In the genomic region with DNA sequence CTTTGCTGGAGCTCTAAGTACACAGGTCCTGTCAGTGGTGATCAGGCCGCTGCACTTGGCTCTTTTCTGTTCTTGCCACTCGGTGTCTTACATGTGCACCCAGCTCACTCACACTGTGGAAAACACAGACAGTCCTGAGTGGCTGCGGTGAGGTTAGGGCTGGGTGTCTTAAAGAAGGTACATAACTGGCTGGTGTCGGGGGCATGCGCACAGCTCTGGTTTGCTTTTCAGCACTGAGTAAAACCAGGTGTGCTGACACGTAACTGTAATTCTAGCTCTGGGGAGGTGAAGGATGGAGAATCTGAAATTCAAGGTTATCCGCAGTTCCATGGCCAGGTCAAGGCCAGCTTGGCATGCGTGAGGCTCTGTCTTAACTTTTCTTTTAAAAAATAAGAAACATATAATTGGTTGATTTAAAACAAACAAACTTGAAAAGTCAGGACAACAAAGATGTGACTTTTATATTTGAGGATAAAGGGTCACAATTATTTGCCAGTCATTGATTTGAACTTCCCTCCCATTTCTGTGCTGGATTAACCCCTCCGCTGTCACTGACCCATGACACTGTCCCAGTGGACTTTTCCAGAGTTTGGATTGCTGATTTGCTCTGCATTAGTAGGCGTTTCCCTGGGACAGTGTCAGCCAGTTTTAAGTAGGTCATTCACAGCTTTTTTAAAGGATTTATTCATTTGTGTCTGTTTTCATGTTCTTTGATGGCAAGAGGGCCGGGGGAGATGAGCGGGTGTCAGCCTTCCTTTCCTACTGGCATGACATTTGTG, we compare ENCODE assay signal across 27 mouse cellular contexts.
DNase-seq lines count a peak whose midpoint lies in the region; ATAC-seq and TF ChIP-seq lines count a peak whose summit lies in the region.
"Had no signal": no experiment of that assay in that cellular context is flagged by ENCODE, and none has a peak within 500 bp of the region (broad histone marks: within the 10 kb centered on the region; RNA-seq: fewer than 3 reads in every experiment).

No protein-coding gene starts in this region.

- H3K4me1 ChIP-seq in liver, adult 2 months (ENCODE audit: control insufficient read depth, insufficient read depth, low read length) = peaks cover 24% of the 10 kb centered on the region
- H3K4me1 ChIP-seq in liver, embryonic 11.5 days (replicated peaks; ENCODE audit: control insufficient read depth, insufficient read depth, low read length) = no peaks in the 10 kb centered on the region; the same call in 1 of the 2 replicates
- H3K4me1 ChIP-seq in kidney, embryonic 15.5 days = peaks cover 40% of the 10 kb centered on the region
- peaks cover 36% of the 10 kb centered on the region for H3K4me1 ChIP-seq in limb, embryonic 12.5 days (replicated peaks)
- peaks cover 20% of the 10 kb centered on the region for H3K4me1 ChIP-seq in midbrain, embryonic 13.5 days (replicated peaks)
- H3K4me1 ChIP-seq: liver, embryonic 15.5 days had no signal

- H3K36me3 ChIP-seq in liver, adult 2 months (ENCODE audit: control insufficient read depth, insufficient read depth, low read length) = no peaks in the 10 kb centered on the region
- H3K36me3 ChIP-seq in liver, embryonic 11.5 days (ENCODE audit: control insufficient read depth, insufficient read depth, low read length) = no peaks in the 10 kb centered on the region
- no peaks in the 10 kb centered on the region for H3K36me3 ChIP-seq in kidney, embryonic 15.5 days
- no peaks in the 10 kb centered on the region for H3K36me3 ChIP-seq in limb, embryonic 12.5 days
- H3K36me3 ChIP-seq in midbrain, embryonic 13.5 days = no peaks in the 10 kb centered on the region
- H3K36me3 ChIP-seq: heart, embryonic 10.5 days; liver, embryonic 15.5 days; midbrain, embryonic 15.5 days; neural tube, embryonic 13.5 days had no signal

- no peak for TF ChIP-seq CTCF in liver, adult 2 months (IDR thresholded peaks at IDR 0.05; ENCODE audit: low read depth, low read length)

- peak overlapping the region; percentile 75 for H3K27ac ChIP-seq in liver, adult 2 months (replicated peaks; ENCODE audit: insufficient read depth, low read depth, low read length)
- no peak overlapping the region for H3K27ac ChIP-seq in liver, embryonic 11.5 days (ENCODE audit: low read depth, low read length)
- peak overlapping the region; percentile 51; the same call in 1 of the 2 replicates for H3K27ac ChIP-seq in kidney, embryonic 15.5 days
- peak overlapping the region; percentile 69; the same call in 1 of the 2 replicates for H3K27ac ChIP-seq in limb, embryonic 12.5 days
- H3K27ac ChIP-seq in midbrain, embryonic 13.5 days = no peak overlapping the region
- H3K27ac ChIP-seq: forebrain, embryonic 13.5 days; gastrocnemius, adult 2 months; heart, embryonic 10.5 days; left cerebral cortex, adult 2 months; liver, embryonic 15.5 days; midbrain, embryonic 15.5 days; neural tube, embryonic 13.5 days had no signal

- no peak overlapping the region for H3K4me2 ChIP-seq in liver, embryonic 11.5 days
- no peak overlapping the region for H3K4me2 ChIP-seq in kidney, embryonic 15.5 days
- no peak overlapping the region for H3K4me2 ChIP-seq in limb, embryonic 12.5 days
- no peak overlapping the region for H3K4me2 ChIP-seq in midbrain, embryonic 13.5 days (replicated peaks)
- H3K4me2 ChIP-seq: forebrain, embryonic 13.5 days; liver, embryonic 15.5 days; midbrain, embryonic 15.5 days; neural tube, embryonic 13.5 days had no signal

- no peaks in the 10 kb centered on the region for H3K9me3 ChIP-seq in liver, embryonic 11.5 days (ENCODE audit: control insufficient read depth, low read length)
- no peaks in the 10 kb centered on the region for H3K9me3 ChIP-seq in kidney, embryonic 15.5 days (replicated peaks)
- H3K9me3 ChIP-seq in limb, embryonic 12.5 days = no peaks in the 10 kb centered on the region
- H3K9me3 ChIP-seq in midbrain, embryonic 13.5 days = no peaks in the 10 kb centered on the region
- H3K9me3 ChIP-seq: forebrain, embryonic 13.5 days; G1E; heart, embryonic 10.5 days; liver, embryonic 15.5 days; midbrain, embryonic 15.5 days; neural tube, embryonic 13.5 days had no signal

- H3K27me3 ChIP-seq in liver, adult 2 months (ENCODE audit: control insufficient read depth, insufficient read depth, low read length) = no peaks in the 10 kb centered on the region
- H3K27me3 ChIP-seq in liver, embryonic 11.5 days (replicated peaks; ENCODE audit: control insufficient read depth, insufficient read depth, low read length) = no peaks in the 10 kb centered on the region
- H3K27me3 ChIP-seq in kidney, embryonic 15.5 days = no peaks in the 10 kb centered on the region
- no peaks in the 10 kb centered on the region for H3K27me3 ChIP-seq in limb, embryonic 12.5 days
- no peaks in the 10 kb centered on the region for H3K27me3 ChIP-seq in midbrain, embryonic 13.5 days
- H3K27me3 ChIP-seq: CH12.LX; forebrain, embryonic 13.5 days; liver, embryonic 15.5 days; midbrain, embryonic 15.5 days; neural tube, embryonic 13.5 days had no signal

- no peak overlapping the region for H3K4me3 ChIP-seq in liver, adult 2 months (ENCODE audit: insufficient read depth, low read depth, low read length)
- H3K4me3 ChIP-seq in liver, embryonic 11.5 days (ENCODE audit: low read depth, low read length) = no peak overlapping the region
- H3K4me3 ChIP-seq in kidney, embryonic 15.5 days (replicated peaks) = no peak overlapping the region
- H3K4me3 ChIP-seq in limb, embryonic 12.5 days (replicated peaks) = no peak overlapping the region
- H3K4me3 ChIP-seq in midbrain, embryonic 13.5 days (replicated peaks) = no peak overlapping the region
- H3K4me3 ChIP-seq: forebrain, embryonic 13.5 days; gastrocnemius, adult 2 months; heart, embryonic 10.5 days; left cerebral cortex, adult 2 months; liver, embryonic 15.5 days; midbrain, embryonic 15.5 days; myocyte; neural tube, embryonic 13.5 days had no signal

- H3K79me2 ChIP-seq in liver, adult 2 months (ENCODE audit: control insufficient read depth, insufficient read depth, low read length) = no peaks in the 10 kb centered on the region

- peak overlapping the region; percentile 2; the same call in 1 of the 2 replicates for H3K9ac ChIP-seq in liver, adult 2 months (ENCODE audit: low read depth, low read length)
- no peak overlapping the region for H3K9ac ChIP-seq in liver, embryonic 11.5 days (ENCODE audit: low read depth, low read length)
- no peak overlapping the region for H3K9ac ChIP-seq in kidney, embryonic 15.5 days
- H3K9ac ChIP-seq in limb, embryonic 12.5 days (replicated peaks) = no peak overlapping the region
- no peak overlapping the region for H3K9ac ChIP-seq in midbrain, embryonic 13.5 days (replicated peaks)
- H3K9ac ChIP-seq: forebrain, embryonic 13.5 days; liver, embryonic 15.5 days; midbrain, embryonic 15.5 days; neural tube, embryonic 13.5 days had no signal

- no peak for TF ChIP-seq POLR2A in liver, adult 2 months (IDR thresholded peaks at IDR 0.05; ENCODE audit: extremely low read depth, insufficient read depth, low read length)

- no peak for ATAC-seq in liver, embryonic 11.5 days (replicated peaks; ENCODE audit: low FRiP score)
- ATAC-seq in kidney, embryonic 15.5 days (replicated peaks; ENCODE audit: low FRiP score) = 0 out of 2 replicates have a peak, but pooled peaks have one; percentile 42
- 0 out of 2 replicates have a peak, but pooled peaks have one; percentile 20 for ATAC-seq in limb, embryonic 12.5 days (ENCODE audit: insufficient number of reproducible peaks, insufficient read depth, low FRiP score, low TSS enrichment, low read depth)
- ATAC-seq in midbrain, embryonic 13.5 days = no peak
- ATAC-seq: forebrain, embryonic 13.5 days; hindbrain, embryonic 16.5 days; intestine, embryonic 16.5 days; midbrain, embryonic 15.5 days had no signal

- 32% methylated on average over 12 of the region's 12 CpGs for WGBS in liver, adult 2 months
- 82% methylated on average over 12 of the region's 12 CpGs for WGBS in liver, embryonic 11.5 days
- WGBS in kidney, embryonic 15.5 days = 61% methylated on average over 12 of the region's 12 CpGs
- WGBS in limb, embryonic 12.5 days = 56% methylated on average over 12 of the region's 12 CpGs
- WGBS in midbrain, embryonic 13.5 days = 77% methylated on average over 12 of the region's 12 CpGs

- DNase-seq in kidney, adult 11 months = peak; percentile 53
- no peak for DNase-seq in kidney, postnatal 4 days
- DNase-seq in liver, adult 2 months (ENCODE audit: extremely low read depth, low read depth, low spot score) = peak; percentile 97
- DNase-seq in liver, embryonic 11.5 days (ENCODE audit: low spot score) = no peak
- no peak for DNase-seq in layer of hippocampus, adult 11-12 months (ENCODE audit: low spot score)
- DNase-seq: adrenal gland, adult 2 months; cerebellum, adult 11-12 months; cerebellum, postnatal 14 days; gastrocnemius, adult 2 months; layer of hippocampus, adult 9-11 months; lung, postnatal 4 days; right cerebral cortex, postnatal 25 days; spleen, adult 18-20 months had no signal

Comparison
In these comparisons a context has a peak if more than half of its experiments do, and no peak if none do; other contexts are left out.
1. DNase-seq: peak in kidney, adult 11 months (single experiment) and liver, adult 2 months (single experiment); none in kidney, postnatal 4 days (0 of 2), liver, embryonic 11.5 days (single experiment) and layer of hippocampus, adult 11-12 months (single experiment).
2. H3K27ac ChIP-seq: peak in liver, adult 2 months (single experiment), kidney, embryonic 15.5 days (single experiment) and limb, embryonic 12.5 days (single experiment); none in liver, embryonic 11.5 days (single experiment) and midbrain, embryonic 13.5 days (single experiment).
3. ATAC-seq: peak in kidney, embryonic 15.5 days (single experiment) and limb, embryonic 12.5 days (single experiment); none in liver, embryonic 11.5 days (single experiment) and midbrain, embryonic 13.5 days (single experiment).